Mouse (Mus musculus) neural tube, embryonic 10.5 days (tissue): ENCODE results near the gene Ppl.

Source experiments
- DNase-seq: peaks from one replicate; pipeline ENCODE4 v3.0.0-alpha.2; 2017; ENCODE audit warnings: low spot score; ENCODE audit errors: extremely low spot score

Gene Ppl

GRCm38 (mm10) chr16:5132401-5132801, at the start of gene Ppl:
Gene Ppl (minus strand): TSS chr16:5132421.
- DNase-seq: peak; percentile 34

- DNase-seq: no peak
These were observed 40.4 kb upstream of the Ppl start for GRCm38 (mm10) chr16:5172636-5173035.

- no peak for DNase-seq
These were observed 36.6 kb upstream of the Ppl start for GRCm38 (mm10) chr16:5168829-5169228.

GRCm38 (mm10) chr16:5168038-5168437, 35.8 kb upstream of the Ppl start:
- no peak for DNase-seq

- DNase-seq: no peak
These were observed 32.1 kb upstream of the Ppl start for GRCm38 (mm10) chr16:5164327-5164726.

GRCm38 (mm10) chr16:5159248-5159647, 27.0 kb upstream of the Ppl start:
- DNase-seq: no peak

GRCm38 (mm10) chr16:5157113-5157512, 24.9 kb upstream of the Ppl start:
- no peak for DNase-seq

GRCm38 (mm10) chr16:5156495-5156894, 24.3 kb upstream of the Ppl start:
- no peak for DNase-seq

- no peak for DNase-seq
These were observed 22.8 kb upstream of the Ppl start for GRCm38 (mm10) chr16:5155014-5155413.

- no peak for DNase-seq
These were observed 21.2 kb upstream of the Ppl start for GRCm38 (mm10) chr16:5153299-5154026.

- DNase-seq: no peak
These were observed 18.3 kb upstream of the Ppl start for GRCm38 (mm10) chr16:5150544-5150943.

- DNase-seq: no peak
These were observed 14.8 kb upstream of the Ppl start, which contains the start of gene Sec14l5 for GRCm38 (mm10) chr16:5147037-5147385. Gene Sec14l5 (plus strand): TSS chr16:5147109.

GRCm38 (mm10) chr16:5146367-5147036, 14.3 kb upstream of the Ppl start:
- peak; percentile 77 for DNase-seq

- peak; percentile 77 for DNase-seq
These were observed 13.3 kb upstream of the Ppl start for GRCm38 (mm10) chr16:5145570-5145969.

GRCm38 (mm10) chr16:5139741-5140140, 7.5 kb upstream of the Ppl start:
- no peak for DNase-seq

- DNase-seq: no peak
These were observed 4.9 kb upstream of the Ppl start for GRCm38 (mm10) chr16:5137006-5137540.

GRCm38 (mm10) chr16:5136505-5136904, 4.3 kb upstream of the Ppl start:
- DNase-seq: peak; percentile 34

- DNase-seq: no peak
These were observed 3.5 kb upstream of the Ppl start for GRCm38 (mm10) chr16:5135551-5136261.

- no peak for DNase-seq
These were observed 2.6 kb upstream of the Ppl start for GRCm38 (mm10) chr16:5134623-5135330.

GRCm38 (mm10) chr16:5131251-5131922, 834 bp downstream of the Ppl start:
- no peak for DNase-seq

- DNase-seq: no peak
These were observed 1.5 kb downstream of the Ppl start for GRCm38 (mm10) chr16:5130766-5131165.
